Mouse (Mus musculus) cerebellum, adult 2 months (tissue): ENCODE measurements around the gene Ihh. TPM values are rescaled to one million over a fixed set of nuclear protein-coding genes. Genes with fewer than 3 reads are reported as not detected.

Experiments
- DNase-seq, 2 experiments: peaks; one replicate each; pipeline ENCODE4 v3.0.0; 2021
- H3K27ac ChIP-seq: fragments of 200-500 bp; 2 replicates; pipeline ENCODE4 v1.5.1; 2012; ENCODE audit warnings: low read length, control low read depth, inconsistent platforms; ENCODE audit not compliant: insufficient read depth
- H3K27me3 ChIP-seq: fragments of 200-500 bp; 2 replicates; pipeline ENCODE4 v1.6.1; 2012; ENCODE audit warnings: inconsistent platforms, mild to moderate bottlenecking, low read length, moderate library complexity; ENCODE audit not compliant: control insufficient read depth, insufficient read depth
- H3K4me1 ChIP-seq: fragments of 200-500 bp; 2 replicates; pipeline ENCODE4 v1.6.1; 2011; ENCODE audit warnings: low read length; ENCODE audit not compliant: control insufficient read depth, insufficient read depth
- H3K4me3 ChIP-seq: fragments of 200-500 bp; replicated peaks from 2 replicates; pipeline ENCODE3; 2011; ENCODE audit warnings: mild to moderate bottlenecking, low read depth, low read length, control low read depth; ENCODE audit not compliant: insufficient read depth
- CTCF ChIP-seq: fragments of 200-500 bp; IDR thresholded peaks from 2 replicates; pipeline ENCODE4 v1.5.1; 2011; ENCODE audit warnings: low read depth, mild to moderate bottlenecking, control low read depth, low read length, moderate library complexity, borderline replicate concordance; ENCODE audit not compliant: insufficient read depth
- POLR2A ChIP-seq: fragments of 200-500 bp; IDR thresholded peaks from 2 replicates; pipeline ENCODE4 v1.6.1; 2011; ENCODE audit warnings: low read length, control low read depth, borderline replicate concordance; ENCODE audit not compliant: insufficient read depth
- WGBS: fragments of 180-500 bp; shearing (Covaris S2); methylation state at CpG from one replicate; pipeline ENCODE4 v1.1.7; 2018; 5-methylcytosine and 5-hydroxymethylcytosine counted together
- polyA plus RNA-seq: library from polyadenylated mRNA; depleted of rRNA; stranded (reverse); fragments of >200 nt; gene quantifications from 2 replicates; pipeline ENCODE4 v1.2.3, GENCODE M21; 2012

Ihh gene
- polyA plus RNA-seq, 1 experiment, result 0.49 TPM

GRCm38 (mm10) chr1:74950576-74951490 is 639 bp downstream of the Ihh start:
- 1% methylated on average over 80 of the region's 84 CpGs for WGBS
- Histone ChIP-seq H3K27me3 (peaks cover 11% of the 10 kb centered on the region; the same call in 1 of the 2 replicates), H3K4me3 (no peak overlapping the region), H3K27ac (no peak overlapping the region), H3K4me1 (peaks cover 5% of the 10 kb centered on the region)
- TF ChIP-seq CTCF (no peak), POLR2A (no peak)
- DNase-seq, result no peak

- Histone ChIP-seq H3K4me3 (peak overlapping the region; percentile 5), H3K27me3 (peaks cover 11% of the 10 kb centered on the region; the same call in 1 of the 2 replicates), H3K4me1 (peaks cover 5% of the 10 kb centered on the region), H3K27ac (no peak overlapping the region)
- WGBS, result 5% methylated on average over 16 of the region's 16 CpGs
- no peak for DNase-seq
- TF ChIP-seq POLR2A, result no peak
- TF ChIP-seq CTCF, result no peak
These were observed 1.4 kb downstream of the Ihh start for GRCm38 (mm10) chr1:74950066-74950465.

GRCm38 (mm10) chr1:74949666-74950050 is 1.8 kb downstream of the Ihh start:
- WGBS, result 5% methylated on average over 24 of the region's 24 CpGs
- H3K4me1 ChIP-seq, result peaks cover 5% of the 10 kb centered on the region
- no peak for DNase-seq
- peak overlapping the region; percentile 5 for H3K4me3 ChIP-seq
- TF ChIP-seq CTCF (no peak), POLR2A (no peak)
- no peak overlapping the region for H3K27ac ChIP-seq
- peaks cover 11% of the 10 kb centered on the region; the same call in 1 of the 2 replicates for H3K27me3 ChIP-seq

- 9% methylated on average over 20 of the region's 20 CpGs for WGBS
- Histone ChIP-seq H3K4me1 (peaks cover 5% of the 10 kb centered on the region), H3K27me3 (peaks cover 11% of the 10 kb centered on the region; the same call in 1 of the 2 replicates), H3K4me3 (peak overlapping the region; percentile 13), H3K27ac (no peak overlapping the region)
- peak; percentile 95 for TF ChIP-seq CTCF
- TF ChIP-seq POLR2A, result no peak
- peak; percentile 68 to 77 for DNase-seq
These were observed 2.4 kb downstream of the Ihh start for GRCm38 (mm10) chr1:74948784-74949665.

GRCm38 (mm10) chr1:74947986-74948670 is 3.3 kb downstream of the Ihh start:
- H3K4me3 ChIP-seq, result no peak overlapping the region
- 6% methylated on average over 41 of the region's 41 CpGs for WGBS
- DNase-seq, result no peak
- no peak overlapping the region for H3K27ac ChIP-seq
- TF ChIP-seq POLR2A (no peak), CTCF (no peak)
- peaks cover 11% of the 10 kb centered on the region; the same call in 1 of the 2 replicates for H3K27me3 ChIP-seq
- peaks cover 5% of the 10 kb centered on the region for H3K4me1 ChIP-seq

- H3K4me1 ChIP-seq, result no peaks in the 10 kb centered on the region
- no peak overlapping the region for H3K4me3 ChIP-seq
- H3K27ac ChIP-seq, result no peak overlapping the region
- DNase-seq, result no peak
- TF ChIP-seq POLR2A (no peak), CTCF (no peak)
- WGBS, result 65% methylated on average over 12 of the region's 12 CpGs
- no peaks in the 10 kb centered on the region for H3K27me3 ChIP-seq
These were observed 9.7 kb downstream of the Ihh start for GRCm38 (mm10) chr1:74941651-74942360.
